Mouse (Mus musculus) spleen, adult 2 months (tissue): ENCODE data around the gene Ccdc85b.

Experiments
- CTCF ChIP-seq: fragments of 200-500 bp; IDR thresholded peaks from 2 replicates; pipeline ENCODE4 v1.5.1; 2011; ENCODE audit warnings: mild to moderate bottlenecking, inconsistent platforms; ENCODE audit not compliant: insufficient read depth, insufficient read length, insufficient replicate concordance; ENCODE audit errors: extremely low read depth
- POLR2A ChIP-seq: fragments of 200-500 bp; IDR thresholded peaks from 2 replicates; pipeline ENCODE4 v1.6.1; 2011; ENCODE audit warnings: low read depth, low read length, inconsistent platforms

DNA sequence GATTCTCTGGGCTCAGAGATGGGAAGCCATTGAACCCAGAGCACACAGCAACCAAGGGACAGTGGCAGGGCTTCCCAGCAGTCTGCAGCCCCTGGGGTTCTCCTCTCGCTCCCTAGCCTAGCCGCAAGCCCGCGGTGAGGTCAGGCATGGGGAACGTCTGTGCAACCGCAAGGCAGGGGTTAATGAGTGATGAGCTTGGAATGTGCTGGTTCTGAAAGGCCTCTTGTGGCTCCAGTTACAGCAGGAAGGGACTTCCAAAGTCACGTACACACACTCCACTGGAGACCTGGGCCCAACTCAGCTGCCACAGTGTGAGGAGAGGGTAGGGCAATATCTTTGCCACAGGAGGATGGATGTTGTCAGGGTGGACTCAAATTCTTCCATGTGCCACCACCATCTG is 12.7 kb downstream of the Ccdc85b start:
- TF ChIP-seq CTCF, result no peak
- no peak for TF ChIP-seq POLR2A
